Mouse (Mus musculus) liver, embryonic 16.5 days (tissue): ENCODE data around the gene Vamp2. TPM values are rescaled to one million over a fixed set of nuclear protein-coding genes. Genes with fewer than 3 reads are reported as not detected.

Experiments used
- ATAC-seq: fragments of 200-750 bp; cut with Nextera tagmentation; 2 replicates; pipeline ENCODE4 v1.8.0; 2017; ENCODE audit warnings: low read depth, mild to moderate bottlenecking, moderate number of reproducible peaks, moderate library complexity
- H3K27ac ChIP-seq: fragments of 300-500 bp; sonication (generic); 2 replicates; pipeline ENCODE4 v1.5.1; 2014; ENCODE audit warnings: mild to moderate bottlenecking, low read length
- H3K27me3 ChIP-seq: fragments of 300-500 bp; sonication (generic); 2 replicates; pipeline ENCODE4 v1.6.1; 2014; ENCODE audit warnings: low read depth, low read length, mixed read lengths; ENCODE audit not compliant: control insufficient read depth, insufficient read depth
- H3K36me3 ChIP-seq: fragments of 300-500 bp; sonication (generic); 2 replicates; pipeline ENCODE4 v1.6.1; 2014; ENCODE audit warnings: mild to moderate bottlenecking; ENCODE audit not compliant: control insufficient read depth, insufficient read depth
- H3K4me1 ChIP-seq: fragments of 300-500 bp; sonication (generic); 2 replicates; pipeline ENCODE4 v1.6.1; 2014; ENCODE audit warnings: low read depth, low read length, mixed read lengths; ENCODE audit not compliant: control insufficient read depth
- H3K4me2 ChIP-seq: fragments of 300-500 bp; sonication (generic); 2 replicates; pipeline ENCODE4 v1.6.1; 2014; ENCODE audit warnings: low read depth, low read length, mixed read lengths
- H3K4me3 ChIP-seq: fragments of 300-500 bp; sonication (generic); 2 replicates; pipeline ENCODE4 v1.5.1; 2014; ENCODE audit warnings: low read depth, mild to moderate bottlenecking, low read length
- H3K9ac ChIP-seq: fragments of 300-500 bp; sonication (generic); 2 replicates; pipeline ENCODE4 v1.6.1; 2014; ENCODE audit warnings: low read depth, low read length
- H3K9me3 ChIP-seq: fragments of 300-500 bp; sonication (generic); replicated peaks from 2 replicates; pipeline ENCODE4 v1.6.1; 2016; ENCODE audit warnings: low read length; ENCODE audit not compliant: control insufficient read depth
- WGBS: fragments of 180-500 bp; shearing (Covaris S2); extraction: QIAGEN DNeasy Blood & Tissue Kit; methylation state at CpG from one replicate; pipeline ENCODE4 v1.1.7; 2014; ENCODE audit not compliant: insufficient replicate concordance; 5-methylcytosine and 5-hydroxymethylcytosine counted together
- polyA plus RNA-seq: library from polyadenylated mRNA; unstranded; fragments of >200 nt; fragmentation: Nextera tagmentation; extraction: Ambion mirVana; gene quantifications from 2 replicates; pipeline ENCODE4 v1.2.1, GENCODE M21; 2015

The Vamp2 gene
- polyA plus RNA-seq, 1 experiment from 2014 or later: 25.4 TPM

DNA sequence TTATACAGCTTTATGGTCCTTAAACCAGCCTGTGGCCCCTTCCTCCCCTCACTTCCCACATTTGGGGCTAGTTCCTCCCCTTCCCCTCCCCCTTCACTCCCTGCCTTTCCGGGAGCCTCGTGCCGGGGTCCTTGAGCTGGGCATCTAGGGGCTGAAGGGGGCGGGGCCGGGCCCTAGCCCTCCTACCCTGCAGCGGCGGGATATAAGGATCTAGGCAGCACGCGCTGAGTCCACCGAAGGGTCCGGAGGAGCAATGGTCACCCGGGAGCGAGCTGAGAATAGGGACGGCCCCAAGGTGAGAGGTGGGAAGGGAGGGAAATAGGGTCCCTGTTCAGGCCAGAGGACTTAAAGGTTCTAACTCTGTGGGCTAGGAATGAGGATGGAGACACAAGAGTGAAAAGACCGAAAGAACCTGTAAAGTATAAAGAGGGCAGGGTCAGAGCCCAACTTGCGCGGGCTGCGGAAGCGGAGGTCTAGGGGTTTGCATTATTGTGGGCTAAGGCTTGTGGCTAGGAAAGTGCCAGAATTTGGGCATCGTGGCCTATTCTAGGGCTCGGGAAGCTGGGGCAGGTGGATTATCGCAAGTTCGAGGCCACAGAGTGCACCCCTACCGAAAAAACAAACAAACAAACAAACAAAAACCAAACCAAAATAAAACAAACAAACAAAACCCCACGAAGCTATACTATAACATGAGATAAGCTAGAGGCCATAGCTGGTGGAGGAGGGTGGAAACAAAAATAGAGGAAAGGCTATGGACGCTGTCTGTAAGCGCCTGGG, 32.1 kb downstream of the Vamp2 start, which contains the start of gene Hes7:
Hes7 (plus strand) TSS at position 184 of the 780 bp plus-strand sequence.
- H3K9ac ChIP-seq: peak within 1 kb of the TSS; percentile 26; the same call in 1 of the 2 replicates
- WGBS: under 1% methylated on average over 27 of the region's 27 CpGs
- peak within 1 kb of the TSS; percentile 74 for H3K4me3 ChIP-seq
- no peaks in the 10 kb centered on the region for H3K36me3 ChIP-seq
- H3K4me2 ChIP-seq: peak within 1 kb of the TSS; percentile 97
- H3K27ac ChIP-seq: no peak within 1 kb of the TSS
- H3K27me3 ChIP-seq: peaks cover 43% of the 10 kb centered on the region
- peaks cover 58% of the 10 kb centered on the region for H3K4me1 ChIP-seq
- no peak for ATAC-seq
- H3K9me3 ChIP-seq: no peaks in the 10 kb centered on the region

DNA sequence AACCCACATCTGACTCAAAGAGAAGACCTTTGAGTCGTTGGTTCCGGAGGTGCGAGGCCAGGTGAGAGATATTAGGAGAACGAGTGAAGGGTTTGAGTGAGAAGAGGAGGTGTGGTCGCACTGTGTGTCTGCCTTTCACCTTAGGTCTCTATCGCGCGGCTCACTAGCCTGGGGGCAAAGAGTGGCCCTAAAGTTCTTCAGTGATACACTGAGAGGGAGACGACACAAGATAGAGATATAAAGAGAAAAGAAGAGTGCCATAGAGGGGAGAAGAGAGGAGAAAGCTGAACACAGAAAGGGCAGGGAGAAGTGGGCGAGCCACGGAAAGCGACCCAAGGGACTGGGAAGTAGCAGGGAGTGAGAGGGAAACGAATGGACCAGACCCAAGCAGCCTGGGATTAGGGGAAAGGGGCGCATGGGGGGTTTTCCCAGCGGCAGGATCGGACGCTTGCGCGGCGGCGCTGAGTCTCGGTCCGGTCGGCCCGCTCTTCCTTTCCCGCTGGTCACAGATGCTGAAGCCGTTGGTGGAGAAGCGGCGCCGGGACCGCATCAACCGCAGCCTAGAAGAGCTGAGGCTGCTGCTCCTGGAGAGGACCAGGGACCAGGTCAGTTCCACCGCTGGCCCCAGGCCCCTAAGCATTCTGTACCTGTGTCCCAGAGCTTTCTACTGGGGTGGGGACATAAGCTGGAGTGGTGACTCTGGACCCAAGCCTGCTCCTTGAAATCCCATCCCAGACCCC, 32.9 kb downstream of the Vamp2 start:
- Histone ChIP-seq H3K4me3 (peak overlapping the region; percentile 74), H3K4me1 (peaks cover 65% of the 10 kb centered on the region), H3K27me3 (peaks cover 43% of the 10 kb centered on the region), H3K9ac (peak overlapping the region; percentile 66), H3K27ac (no peak overlapping the region), H3K36me3 (no peaks in the 10 kb centered on the region), H3K9me3 (no peaks in the 10 kb centered on the region), H3K4me2 (peak overlapping the region; percentile 95)
- WGBS: under 1% methylated on average over 28 of the region's 33 CpGs
- ATAC-seq: no peak

DNA sequence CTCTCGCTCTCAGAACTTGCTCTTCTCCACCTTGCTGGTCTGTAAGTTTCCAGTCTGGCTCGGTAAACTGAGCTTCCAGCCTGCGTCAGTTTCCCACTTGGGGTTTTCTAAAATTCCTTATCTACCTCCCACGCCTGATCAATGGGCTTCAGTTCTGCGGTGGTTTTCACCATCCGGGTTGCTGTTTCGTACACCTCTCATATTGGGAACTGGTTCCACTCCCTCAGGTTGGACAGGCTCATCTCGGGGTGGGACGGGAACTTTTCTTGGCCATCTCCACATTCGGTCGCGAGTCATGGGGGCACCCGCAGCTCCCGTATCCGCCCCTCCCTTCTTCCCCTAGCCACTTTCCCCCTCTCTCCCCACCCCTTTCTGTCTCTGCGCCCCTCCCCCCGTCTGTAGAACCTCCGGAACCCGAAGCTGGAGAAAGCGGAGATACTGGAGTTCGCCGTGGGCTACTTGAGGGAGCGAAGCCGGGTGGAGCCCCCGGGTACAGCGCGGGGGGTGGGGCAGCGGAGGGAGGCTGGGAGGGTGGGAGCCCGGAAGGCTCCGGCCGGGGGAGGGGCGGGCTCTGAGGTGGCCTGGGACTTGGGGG, 33.5 kb downstream of the Vamp2 start:
- WGBS: 1% methylated on average over 32 of the region's 32 CpGs
- H3K9me3 ChIP-seq: no peaks in the 10 kb centered on the region
- no peak for ATAC-seq
- peaks cover 69% of the 10 kb centered on the region for H3K4me1 ChIP-seq
- peak overlapping the region; percentile 79; the same call in 1 of the 2 replicates for H3K27ac ChIP-seq
- no peaks in the 10 kb centered on the region for H3K36me3 ChIP-seq
- peak overlapping the region; percentile 66 for H3K9ac ChIP-seq
- peak overlapping the region; percentile 95 for H3K4me2 ChIP-seq
- H3K4me3 ChIP-seq: peak overlapping the region; percentile 74
- peaks cover 43% of the 10 kb centered on the region for H3K27me3 ChIP-seq

DNA sequence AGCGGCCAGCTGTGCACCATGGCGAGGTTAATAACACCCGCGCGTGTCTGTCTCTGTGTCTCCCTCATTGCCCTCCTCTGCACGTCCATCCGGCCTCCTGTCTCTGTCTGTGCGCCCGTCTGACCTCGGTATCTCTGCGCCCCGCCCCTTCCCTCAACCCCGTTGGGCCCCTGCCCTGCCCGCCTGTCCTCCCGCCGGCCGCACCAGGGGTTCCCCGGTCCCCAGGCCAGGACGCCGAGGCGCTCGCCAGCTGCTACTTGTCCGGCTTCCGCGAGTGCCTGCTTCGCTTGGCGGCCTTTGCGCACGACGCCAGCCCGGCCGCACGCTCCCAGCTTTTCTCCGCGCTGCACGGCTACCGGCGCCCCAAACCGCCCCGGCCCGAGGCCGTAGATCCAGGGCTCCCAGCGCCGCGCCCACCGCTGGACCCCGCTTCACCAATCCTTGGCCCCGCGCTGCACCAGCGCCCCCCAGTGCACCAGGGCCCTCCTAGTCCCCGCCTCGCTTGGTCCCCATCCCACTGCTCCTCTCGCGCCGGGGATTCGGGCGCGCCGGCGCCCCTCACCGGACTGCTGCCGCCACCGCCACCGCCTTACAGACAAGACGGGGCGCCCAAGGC, 34.2 kb downstream of the Vamp2 start, which contains the start of gene 9130213A22Rik:
9130213A22Rik (minus strand) TSS at position 254 of the 616 bp plus-strand sequence.
- WGBS: under 1% methylated on average over 65 of the region's 66 CpGs
- peak within 1 kb of the TSS; percentile 66 for H3K9ac ChIP-seq
- H3K4me2 ChIP-seq: peak within 1 kb of the TSS; percentile 95
- H3K27ac ChIP-seq: peak within 1 kb of the TSS; percentile 79
- ATAC-seq: peak; percentile 30
- H3K9me3 ChIP-seq: no peaks in the 10 kb centered on the region
- H3K4me1 ChIP-seq: peaks cover 67% of the 10 kb centered on the region
- H3K36me3 ChIP-seq: no peaks in the 10 kb centered on the region
- peak within 1 kb of the TSS; percentile 74 for H3K4me3 ChIP-seq
- H3K27me3 ChIP-seq: peaks cover 43% of the 10 kb centered on the region

DNA sequence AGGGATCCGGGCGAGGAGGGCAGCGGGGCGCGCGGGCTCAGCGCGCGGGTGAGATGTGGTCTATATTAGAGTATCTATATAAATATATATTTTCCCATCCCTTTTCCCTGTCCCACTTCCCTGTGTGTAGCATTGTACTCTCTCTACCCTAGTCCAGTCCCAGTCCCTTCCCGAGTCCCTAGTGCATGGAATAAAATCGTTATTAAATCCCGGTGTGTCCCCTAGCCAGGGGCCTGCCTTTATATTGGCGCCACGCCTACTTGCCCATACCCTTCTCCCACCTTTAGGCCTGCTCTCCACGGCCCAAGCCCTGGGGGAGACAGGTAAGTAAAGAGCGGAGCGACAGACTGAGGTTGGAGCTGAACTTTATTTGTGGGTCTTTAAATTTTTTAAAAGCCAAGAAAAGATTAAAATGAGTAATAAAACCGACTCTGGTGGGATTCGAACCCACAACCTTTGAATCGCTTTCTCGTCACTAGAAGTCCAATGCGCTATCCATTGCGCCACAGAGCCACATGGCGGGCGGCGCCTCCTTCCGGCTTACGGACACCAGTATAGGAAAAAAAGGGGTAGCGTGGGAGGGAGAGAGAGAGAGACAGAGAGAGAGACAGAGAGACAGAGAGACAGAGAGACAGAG, 34.9 kb downstream of the Vamp2 start:
- H3K36me3 ChIP-seq: no peaks in the 10 kb centered on the region
- H3K27me3 ChIP-seq: peaks cover 43% of the 10 kb centered on the region
- H3K9me3 ChIP-seq: no peaks in the 10 kb centered on the region
- under 1% methylated on average over 29 of the region's 29 CpGs for WGBS
- H3K4me2 ChIP-seq: peak overlapping the region; percentile 95
- H3K9ac ChIP-seq: peak overlapping the region; percentile 66
- H3K4me1 ChIP-seq: peaks cover 60% of the 10 kb centered on the region
- peak overlapping the region; percentile 83 for H3K27ac ChIP-seq
- ATAC-seq: peak; percentile 24
- H3K4me3 ChIP-seq: peak overlapping the region; percentile 74

DNA sequence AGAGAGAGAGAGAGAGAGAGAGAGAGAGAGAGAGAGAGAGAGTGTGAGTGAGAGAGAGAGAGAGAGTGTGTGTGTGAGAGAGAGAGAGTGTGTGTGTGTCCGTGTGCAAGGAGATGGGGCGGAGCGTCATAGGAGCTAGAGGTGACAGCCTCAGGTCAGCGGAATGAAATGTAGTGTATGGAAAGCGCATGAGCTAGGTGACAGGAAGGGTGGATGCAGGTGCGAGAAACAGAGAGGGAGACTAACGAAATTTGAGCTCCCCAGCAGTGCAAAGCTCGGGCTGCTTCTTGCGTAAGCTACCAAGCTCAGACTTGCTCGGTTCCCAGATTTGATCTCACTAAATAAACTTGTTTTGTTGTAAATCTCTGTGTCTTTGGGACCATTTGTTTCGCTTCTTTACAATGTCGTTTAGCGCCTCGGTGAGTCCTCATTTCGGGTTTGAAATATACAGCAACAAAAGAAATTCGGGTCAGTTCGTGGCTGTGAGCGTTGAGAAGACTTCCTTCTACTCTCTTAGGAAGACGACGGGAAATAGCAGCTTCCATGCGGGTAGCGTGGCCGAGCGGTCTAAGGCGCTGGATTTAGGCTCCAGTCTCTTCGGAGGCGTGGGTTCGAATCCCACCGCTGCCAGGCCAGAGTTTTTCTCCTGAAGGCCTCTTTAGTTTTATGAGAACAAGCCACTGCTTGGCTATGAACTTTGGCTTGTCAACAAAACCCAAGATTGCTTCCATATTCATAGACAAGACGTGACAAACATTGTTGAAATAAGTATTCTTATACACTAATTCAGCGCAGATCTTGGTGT, 35.6 kb downstream of the Vamp2 start:
- Histone ChIP-seq H3K4me3 (peak overlapping the region; percentile 74), H3K27ac (peak overlapping the region; percentile 83), H3K27me3 (peaks cover 42% of the 10 kb centered on the region), H3K9me3 (no peaks in the 10 kb centered on the region), H3K4me2 (peak overlapping the region; percentile 95), H3K9ac (peak overlapping the region; percentile 64), H3K4me1 (peaks cover 56% of the 10 kb centered on the region), H3K36me3 (no peaks in the 10 kb centered on the region)
- peak; percentile 70 for ATAC-seq
- WGBS: under 1% methylated on average over 31 of the region's 31 CpGs

DNA sequence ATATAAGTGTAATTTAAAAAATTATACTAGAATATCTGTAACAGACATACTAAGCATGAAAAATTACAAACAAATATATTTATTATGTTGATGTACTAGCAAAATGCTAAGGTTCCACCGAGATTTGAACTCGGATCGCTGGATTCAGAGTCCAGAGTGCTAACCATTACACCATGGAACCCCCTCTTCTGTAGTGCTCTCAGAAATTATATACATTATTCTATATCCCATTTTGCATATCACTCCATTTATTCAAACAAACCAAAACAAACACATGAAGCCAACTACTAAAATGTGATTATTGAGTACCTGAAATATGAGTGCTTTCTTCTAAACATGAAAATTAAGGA, 36.2 kb downstream of the Vamp2 start:
- ATAC-seq: peak; percentile 47
- WGBS: under 1% methylated on average over 3 of the region's 3 CpGs
- H3K27ac ChIP-seq: no peak overlapping the region; the same call in 1 of the 2 replicates
- H3K4me3 ChIP-seq: no peak overlapping the region
- H3K4me1 ChIP-seq: peaks cover 50% of the 10 kb centered on the region
- no peaks in the 10 kb centered on the region for H3K9me3 ChIP-seq
- H3K4me2 ChIP-seq: peak overlapping the region; percentile 95
- H3K27me3 ChIP-seq: peaks cover 37% of the 10 kb centered on the region
- H3K36me3 ChIP-seq: no peaks in the 10 kb centered on the region
- H3K9ac ChIP-seq: no peak overlapping the region
